Mouse (Mus musculus): Measurements from ENCODE around the gene Nop9. TPM values are rescaled to one million over a fixed set of nuclear protein-coding genes. Genes with fewer than 3 reads are reported as not detected.

Gene Nop9
- total and polyA plus RNA-seq, 3 experiments: 38.5 to 92.1 (median 89.1) TPM

DNA sequence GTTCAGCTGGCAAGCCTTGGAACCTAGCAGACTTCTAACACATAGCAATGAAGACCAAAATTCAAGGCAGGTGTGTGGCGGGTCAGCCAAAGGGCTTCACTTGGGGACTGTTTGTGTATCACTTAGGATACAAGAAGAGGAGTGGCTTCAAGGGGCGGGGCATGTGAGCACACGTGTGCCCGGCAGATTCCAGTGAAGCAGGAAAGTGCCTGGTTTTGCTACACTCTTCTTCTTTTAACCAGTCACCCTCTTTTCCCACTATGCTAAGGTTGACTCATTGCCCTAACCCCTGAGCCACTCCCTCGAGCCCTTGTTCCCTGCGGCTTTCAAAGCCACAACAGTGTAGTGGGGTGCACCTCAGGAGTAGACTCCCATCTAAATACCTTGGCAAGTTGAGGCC is 30.6 kb upstream of the Nop9 start:
- no peak overlapping the region for H3K4me2 ChIP-seq (ENCODE audit: insufficient read depth, low read depth, poor library complexity, severe bottlenecking)
- H3K4me1 ChIP-seq (ENCODE audit: control insufficient read depth in 1 of 2, insufficient read depth in 2 of 2): no peaks in the 10 kb centered on the region
- no peak for TF ChIP-seq SMC3 (IDR thresholded peaks at IDR 0.05; ENCODE audit: low read depth, low read length)
- TF ChIP-seq BHLHE40 (IDR thresholded peaks at IDR 0.05; ENCODE audit: low read depth, low read length): no peak
- TF ChIP-seq PAX5 (IDR thresholded peaks at IDR 0.05; ENCODE audit: low read length): no peak
- no peak for TF ChIP-seq JUN (IDR thresholded peaks at IDR 0.05; ENCODE audit: insufficient read depth, low read depth, low read length)
- no peak for TF ChIP-seq ZKSCAN1 (IDR thresholded peaks at IDR 0.05; ENCODE audit: borderline replicate concordance, low read depth, low read length)
- H3K4me3 ChIP-seq (replicated peaks in 1 of 3; ENCODE audit: low read depth in 2 of 3, low read length in 2 of 3, poor library complexity in 1 of 3): no peak overlapping the region
- no peaks in the 10 kb centered on the region for H3K79me2 ChIP-seq (replicated peaks; ENCODE audit: control insufficient read depth, extremely low read depth, insufficient read depth, poor library complexity, severe bottlenecking)
- peaks cover 34 to 39% of the 10 kb centered on the region in 2 experiments for H3K36me3 ChIP-seq (replicated peaks in 1 of 2; ENCODE audit: control insufficient read depth in 1 of 2, insufficient read depth in 1 of 2, low read length in 1 of 2)
- DNase-seq (ENCODE audit: extremely low read depth): no peak
- no peak overlapping the region for H3K27ac ChIP-seq (ENCODE audit: insufficient read depth, low read depth)
- in situ Hi-C loops (cut with MboI; ENCODE audit: low pct_ligation_motif_present, low pct_unique_long_range_greater_than_20kb, low sequenced_read_pairs): no loop called here
- H3K9ac ChIP-seq (ENCODE audit: insufficient read depth, low read depth): no peak overlapping the region
- dilution Hi-C loops (cut with MboI; ENCODE audit: extremely low pct_ligation_motif_present, extremely low pct_unique_long_range_greater_than_20kb, low sequenced_read_pairs): no loop called here
- no peaks in the 10 kb centered on the region for H3K27me3 ChIP-seq (replicated peaks)
- no peaks in the 10 kb centered on the region for H3K9me3 ChIP-seq (replicated peaks; ENCODE audit: low read length)

DNA sequence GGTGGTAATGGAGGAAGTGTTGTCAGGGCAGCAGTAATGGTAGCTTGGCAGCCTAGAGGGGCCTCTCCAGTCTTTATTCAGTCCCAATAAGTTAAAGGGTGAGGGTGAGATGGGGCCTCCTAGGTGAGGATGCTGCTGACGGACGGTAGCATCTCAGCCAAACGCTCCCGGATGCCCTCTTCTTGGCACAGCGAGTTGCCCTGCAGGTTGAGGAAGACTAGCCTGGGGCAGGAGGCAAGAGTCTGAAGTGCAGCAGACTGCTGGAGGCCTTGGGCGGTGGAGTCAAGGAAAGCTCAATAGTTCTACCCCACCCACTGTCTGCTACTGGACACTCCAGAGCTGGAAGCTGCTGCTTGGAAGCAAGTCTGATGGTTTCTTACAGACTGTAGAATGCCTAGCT is 29.2 kb upstream of the Nop9 start:
- in situ Hi-C loops (cut with MboI; ENCODE audit: low pct_ligation_motif_present, low pct_unique_long_range_greater_than_20kb, low sequenced_read_pairs) (no loop called here), dilution Hi-C loops (cut with MboI; ENCODE audit: extremely low pct_ligation_motif_present, extremely low pct_unique_long_range_greater_than_20kb, low sequenced_read_pairs) (no loop called here)
- no peak for DNase-seq (ENCODE audit: extremely low read depth)
- Histone ChIP-seq H3K4me3 (replicated peaks in 1 of 3; ENCODE audit: low read depth in 2 of 3, low read length in 2 of 3, poor library complexity in 1 of 3) (no peak overlapping the region), H3K79me2 (replicated peaks; ENCODE audit: control insufficient read depth, extremely low read depth, insufficient read depth, poor library complexity, severe bottlenecking) (no peaks in the 10 kb centered on the region), H3K9ac (ENCODE audit: insufficient read depth, low read depth) (no peak overlapping the region), H3K4me2 (ENCODE audit: insufficient read depth, low read depth, poor library complexity, severe bottlenecking) (no peak overlapping the region), H3K36me3 (replicated peaks in 1 of 2; ENCODE audit: control insufficient read depth in 1 of 2, insufficient read depth in 1 of 2, low read length in 1 of 2) (peaks cover 35 to 48% of the 10 kb centered on the region in 2 experiments), H3K4me1 (ENCODE audit: control insufficient read depth in 1 of 2, insufficient read depth in 2 of 2) (peaks cover 0 to 6% of the 10 kb centered on the region in 2 experiments; a peak in 2 of 4 replicates), H3K9me3 (replicated peaks; ENCODE audit: low read length) (no peaks in the 10 kb centered on the region), H3K27ac (ENCODE audit: insufficient read depth, low read depth) (no peak overlapping the region), H3K27me3 (replicated peaks) (no peaks in the 10 kb centered on the region)
- TF ChIP-seq HCFC1 (IDR thresholded peaks at IDR 0.05; ENCODE audit: low read depth, low read length) (no peak), JUN (IDR thresholded peaks at IDR 0.05; ENCODE audit: insufficient read depth, low read depth, low read length) (no peak), PAX5 (IDR thresholded peaks at IDR 0.05; ENCODE audit: low read length) (no peak), IRF4 (IDR thresholded peaks at IDR 0.05; ENCODE audit: low read depth, low read length) (no peak), MAZ (IDR thresholded peaks at IDR 0.05; ENCODE audit: low read depth, low read length) (no peak), TCF12 (IDR thresholded peaks at IDR 0.05; ENCODE audit: low read depth, low read length) (no peak), MAX (IDR thresholded peaks at IDR 0.05; ENCODE audit: low read length) (no peak), CHD1 (IDR thresholded peaks at IDR 0.05; ENCODE audit: low read depth, low read length) (no peak), CHD2 (IDR thresholded peaks at IDR 0.05; ENCODE audit: low read length) (no peak), ZNF384 (IDR thresholded peaks at IDR 0.05; ENCODE audit: low read depth, low read length) (no peak), ETS1 (conservative IDR thresholded peaks at IDR 0.05; ENCODE audit: low read depth, low read length) (no peak)

DNA sequence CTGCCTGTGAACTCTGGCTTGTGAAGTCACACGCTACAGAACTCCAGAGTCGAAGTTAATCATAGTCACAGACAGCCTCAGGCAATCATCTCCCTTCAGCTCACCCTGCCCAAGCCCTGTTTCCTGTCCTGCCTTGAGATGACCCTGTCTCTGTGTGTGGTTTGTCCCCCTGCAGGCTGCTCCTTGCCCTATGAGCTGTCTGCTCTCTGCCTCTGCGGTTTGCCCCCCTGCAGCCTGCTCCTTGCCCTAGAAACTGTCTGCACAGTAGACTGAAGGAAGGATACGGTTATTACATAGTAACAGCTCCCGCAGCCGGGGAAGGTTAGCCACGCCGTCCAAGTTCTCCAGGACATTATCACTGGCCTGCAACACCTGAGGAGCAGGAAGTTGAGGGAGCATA is 28.6 kb upstream of the Nop9 start:
- in situ Hi-C loops (cut with MboI; ENCODE audit: low pct_ligation_motif_present, low pct_unique_long_range_greater_than_20kb, low sequenced_read_pairs): no loop called here
- TF ChIP-seq CHD1 (IDR thresholded peaks at IDR 0.05; ENCODE audit: low read depth, low read length): no peak
- no peak for TF ChIP-seq NRF1 (IDR thresholded peaks at IDR 0.05; ENCODE audit: low read depth, low read length)
- no peak for TF ChIP-seq ZNF384 (IDR thresholded peaks at IDR 0.05; ENCODE audit: low read depth, low read length)
- TF ChIP-seq BHLHE40 (IDR thresholded peaks at IDR 0.05; ENCODE audit: low read depth, low read length): no peak
- no peak for TF ChIP-seq NELFE (IDR thresholded peaks at IDR 0.05; ENCODE audit: low read depth, low read length)
- no peak for TF ChIP-seq HCFC1 (IDR thresholded peaks at IDR 0.05; ENCODE audit: low read depth, low read length)
- no peak for TF ChIP-seq POLR2AphosphoS2 (IDR thresholded peaks at IDR 0.05; ENCODE audit: low read depth, low read length)
- no peak for TF ChIP-seq MYC (IDR thresholded peaks at IDR 0.05; ENCODE audit: low read depth, low read length)
- no peak for TF ChIP-seq PAX5 (IDR thresholded peaks at IDR 0.05; ENCODE audit: low read length)
- no peak for TF ChIP-seq TCF12 (IDR thresholded peaks at IDR 0.05; ENCODE audit: low read depth, low read length)
- TF ChIP-seq ZMIZ1 (IDR thresholded peaks at IDR 0.05; ENCODE audit: low read depth, low read length): no peak
- TF ChIP-seq ZC3H11A (IDR thresholded peaks at IDR 0.05; ENCODE audit: low read depth, low read length): no peak
- no peak for TF ChIP-seq RCOR1 (conservative IDR thresholded peaks at IDR 0.05; ENCODE audit: low read depth, low read length)
- TF ChIP-seq MXI1 (IDR thresholded peaks at IDR 0.05; ENCODE audit: low read depth, low read length): no peak
- no peak for TF ChIP-seq MAFK (IDR thresholded peaks at IDR 0.05; ENCODE audit: insufficient replicate concordance, low read length)
- no peak for TF ChIP-seq USF2 (conservative IDR thresholded peaks at IDR 0.05; ENCODE audit: low read depth, low read length)
- no peak for TF ChIP-seq CTCF (conservative IDR thresholded peaks at IDR 0.05 in 1 of 2, IDR thresholded peaks at IDR 0.05 in 1 of 2; ENCODE audit: low read depth in 2 of 2, low read length in 2 of 2)
- no peak for TF ChIP-seq UBTF (IDR thresholded peaks at IDR 0.05; ENCODE audit: low read depth, low read length)

More for the DNA sequence above, 28.6 kb upstream of the Nop9 start:
- Histone ChIP-seq H3K4me3 (replicated peaks in 1 of 3; ENCODE audit: low read depth in 2 of 3, low read length in 2 of 3, poor library complexity in 1 of 3) (no peak overlapping the region), H3K4me2 (ENCODE audit: insufficient read depth, low read depth, poor library complexity, severe bottlenecking) (no peak overlapping the region), H3K9me3 (replicated peaks; ENCODE audit: low read length) (no peaks in the 10 kb centered on the region), H3K36me3 (replicated peaks in 1 of 2; ENCODE audit: control insufficient read depth in 1 of 2, insufficient read depth in 1 of 2, low read length in 1 of 2) (peaks cover 35 to 48% of the 10 kb centered on the region in 2 experiments), H3K4me1 (ENCODE audit: control insufficient read depth in 1 of 2, insufficient read depth in 2 of 2) (peaks cover 0 to 9% of the 10 kb centered on the region in 2 experiments; a peak in 2 of 4 replicates), H3K79me2 (replicated peaks; ENCODE audit: control insufficient read depth, extremely low read depth, insufficient read depth, poor library complexity, severe bottlenecking) (no peaks in the 10 kb centered on the region), H3K9ac (ENCODE audit: insufficient read depth, low read depth) (no peak overlapping the region), H3K27me3 (replicated peaks) (no peaks in the 10 kb centered on the region), H3K27ac (ENCODE audit: insufficient read depth, low read depth) (no peak overlapping the region)
- DNase-seq (ENCODE audit: extremely low read depth): no peak
- dilution Hi-C loops (cut with MboI; ENCODE audit: extremely low pct_ligation_motif_present, extremely low pct_unique_long_range_greater_than_20kb, low sequenced_read_pairs): no loop called here
